Mouse (Mus musculus): ENCODE data around the gene Rcor1.

DNA sequence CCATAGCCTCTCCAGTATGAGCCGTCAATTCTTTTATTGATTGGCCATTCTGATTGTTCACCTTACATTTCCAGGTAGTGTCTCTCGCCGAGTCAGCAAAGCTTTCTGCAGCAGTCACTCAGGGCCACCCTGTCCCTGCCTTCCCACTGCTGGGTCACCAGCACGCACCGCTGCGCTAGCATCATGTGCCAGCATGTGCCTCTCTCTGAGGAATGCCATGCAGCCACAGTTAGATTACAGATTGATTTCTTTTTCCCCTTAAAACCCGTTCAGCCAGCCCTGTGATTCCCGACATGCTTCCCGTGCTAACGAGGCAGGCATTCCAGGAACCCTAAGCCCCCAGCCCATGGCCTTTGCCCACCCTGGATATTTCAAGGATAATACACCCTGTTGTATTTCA lies 52.8 kb downstream of the Rcor1 start:
- TF ChIP-seq CTCF (IDR thresholded peaks at IDR 0.05; ENCODE audit: insufficient read depth, low read length) (no peak), POLR2A (IDR thresholded peaks at IDR 0.05; ENCODE audit: borderline replicate concordance, extremely low read depth, low read depth, low read length) (no peak)
